Mouse (Mus musculus): ENCODE data around the gene Add3. TPM values are rescaled to one million over a fixed set of nuclear protein-coding genes. Genes with fewer than 3 reads are reported as not detected.

The Add3 gene
- polyA plus RNA-seq, 1 experiment from 2014 or later, result 84.8 TPM

DNA sequence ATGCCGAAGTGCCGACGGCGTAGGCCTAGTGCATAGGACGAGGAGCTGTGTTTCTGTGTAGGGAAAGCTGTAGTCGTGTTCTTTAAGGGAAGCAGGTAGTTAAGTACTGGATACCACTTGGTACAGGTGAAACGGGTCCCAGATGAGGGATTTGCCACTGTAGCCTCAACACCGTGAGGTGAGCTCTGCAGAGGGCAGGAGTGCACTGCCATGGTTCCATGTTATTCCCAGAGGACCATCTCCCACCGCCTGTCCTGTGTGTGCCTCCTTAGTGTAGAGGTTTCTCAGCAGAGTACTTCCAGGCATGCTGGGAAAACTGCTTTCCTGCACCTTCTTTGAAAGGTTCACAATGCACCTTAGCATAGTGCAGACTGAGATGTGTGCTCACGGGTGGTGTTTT, 26.1 kb downstream of the Add3 start:
- Histone ChIP-seq H3K4me3 (ENCODE audit: low read depth, low read length) (no peak overlapping the region), H3K4me1 (ENCODE audit: control insufficient read depth, insufficient read depth, low read length) (no peaks in the 10 kb centered on the region), H3K4me2 (ENCODE audit: low read depth, low read length) (no peak overlapping the region), H3K27me3 (ENCODE audit: control insufficient read depth, insufficient read depth, low read length) (no peaks in the 10 kb centered on the region), H3K27ac (replicated peaks; ENCODE audit: low read depth, low read length) (no peak overlapping the region), H3K9me3 (replicated peaks; ENCODE audit: control insufficient read depth, low read length) (no peaks in the 10 kb centered on the region), H3K36me3 (replicated peaks; ENCODE audit: control insufficient read depth, insufficient read depth, low read depth, low read length) (no peaks in the 10 kb centered on the region), H3K9ac (replicated peaks; ENCODE audit: low read length) (no peak overlapping the region)
- 87% methylated on average over 10 of the region's 10 CpGs for WGBS
- DNase-seq (ENCODE audit: low spot score), result no peak
- ATAC-seq (replicated peaks; ENCODE audit: insufficient number of reproducible peaks, low FRiP score, low TSS enrichment, low read depth), result no peak

DNA sequence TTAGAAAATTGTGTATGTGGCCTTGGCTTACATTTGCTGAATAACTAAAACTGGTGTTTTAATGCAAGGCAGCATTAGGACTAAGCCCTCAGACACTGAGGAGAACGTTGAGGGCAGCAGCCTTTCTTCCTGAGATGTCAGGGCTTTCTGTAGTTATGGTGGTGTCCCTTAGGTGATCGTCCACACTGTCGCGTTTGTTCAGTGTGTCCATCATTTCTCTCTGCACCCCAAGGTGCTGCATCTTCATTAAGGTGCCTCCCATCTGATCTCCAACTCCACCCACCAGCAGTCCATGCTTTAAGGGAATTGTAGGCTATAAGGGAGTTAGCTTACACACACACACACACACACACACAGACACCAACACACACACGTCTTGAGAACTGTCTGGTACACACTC, 28.3 kb downstream of the Add3 start:
- Histone ChIP-seq H3K4me2 (ENCODE audit: low read depth, low read length) (no peak overlapping the region), H3K9ac (replicated peaks; ENCODE audit: low read length) (no peak overlapping the region), H3K4me1 (ENCODE audit: control insufficient read depth, insufficient read depth, low read length) (no peaks in the 10 kb centered on the region), H3K4me3 (ENCODE audit: low read depth, low read length) (no peak overlapping the region), H3K27ac (replicated peaks; ENCODE audit: low read depth, low read length) (no peak overlapping the region), H3K9me3 (replicated peaks; ENCODE audit: control insufficient read depth, low read length) (no peaks in the 10 kb centered on the region), H3K36me3 (replicated peaks; ENCODE audit: control insufficient read depth, insufficient read depth, low read depth, low read length) (no peaks in the 10 kb centered on the region), H3K27me3 (ENCODE audit: control insufficient read depth, insufficient read depth, low read length) (no peaks in the 10 kb centered on the region)
- ATAC-seq (replicated peaks; ENCODE audit: insufficient number of reproducible peaks, low FRiP score, low TSS enrichment, low read depth), result no peak
- 77% methylated on average over 5 of the region's 5 CpGs for WGBS
- DNase-seq (ENCODE audit: low spot score), result no peak

DNA sequence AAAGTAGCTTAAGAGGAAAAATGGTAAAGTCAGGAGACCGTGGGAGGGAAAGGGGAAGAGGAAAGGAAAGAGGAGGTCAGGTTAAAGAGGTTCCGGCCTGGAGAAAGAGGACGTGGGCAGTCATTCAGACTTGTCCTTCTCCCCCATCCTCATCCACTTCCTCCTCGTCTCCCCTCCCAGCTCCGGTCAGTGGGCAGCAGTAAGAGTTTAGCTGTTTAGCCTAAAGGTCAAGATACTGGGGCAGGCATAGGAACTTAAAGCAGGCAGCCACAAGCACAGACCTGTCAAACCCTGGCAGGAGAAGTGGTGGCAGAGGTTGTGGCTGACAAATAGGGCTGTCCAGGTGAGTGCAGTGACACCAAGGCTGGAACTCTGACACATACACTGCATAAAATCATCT, 30.4 kb downstream of the Add3 start:
- no peak for ATAC-seq (replicated peaks; ENCODE audit: insufficient number of reproducible peaks, low FRiP score, low TSS enrichment, low read depth)
- Histone ChIP-seq H3K27ac (replicated peaks; ENCODE audit: low read depth, low read length) (no peak overlapping the region), H3K9me3 (replicated peaks; ENCODE audit: control insufficient read depth, low read length) (no peaks in the 10 kb centered on the region), H3K27me3 (ENCODE audit: control insufficient read depth, insufficient read depth, low read length) (no peaks in the 10 kb centered on the region), H3K4me1 (ENCODE audit: control insufficient read depth, insufficient read depth, low read length) (no peaks in the 10 kb centered on the region), H3K9ac (replicated peaks; ENCODE audit: low read length) (no peak overlapping the region), H3K4me2 (ENCODE audit: low read depth, low read length) (no peak overlapping the region), H3K4me3 (ENCODE audit: low read depth, low read length) (no peak overlapping the region), H3K36me3 (replicated peaks; ENCODE audit: control insufficient read depth, insufficient read depth, low read depth, low read length) (no peaks in the 10 kb centered on the region)
- DNase-seq (ENCODE audit: low spot score), result no peak
- WGBS, result 57% methylated on average over 5 of the region's 5 CpGs

DNA sequence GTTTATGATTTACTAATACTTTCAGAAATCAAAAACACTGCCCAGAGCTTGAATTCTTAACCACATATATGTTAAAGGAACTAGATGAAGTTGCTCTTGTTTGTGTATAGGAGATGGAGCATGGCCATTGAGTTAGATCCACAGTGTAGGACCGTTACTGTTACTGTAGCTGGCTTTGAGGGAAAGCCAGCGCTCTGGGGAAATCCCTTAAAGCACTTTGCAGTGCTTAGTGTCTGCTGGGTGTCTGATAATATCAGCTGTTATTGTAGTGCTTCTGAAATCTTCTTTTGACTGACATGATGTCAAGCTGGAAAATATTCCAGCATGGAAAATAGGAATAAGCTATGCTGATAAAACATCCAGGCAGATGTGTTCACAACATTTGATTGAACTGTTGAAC, 33.8 kb downstream of the Add3 start:
- Histone ChIP-seq H3K9me3 (replicated peaks; ENCODE audit: control insufficient read depth, low read length) (no peaks in the 10 kb centered on the region), H3K4me3 (ENCODE audit: low read depth, low read length) (no peak overlapping the region), H3K27me3 (ENCODE audit: control insufficient read depth, insufficient read depth, low read length) (no peaks in the 10 kb centered on the region), H3K9ac (replicated peaks; ENCODE audit: low read length) (no peak overlapping the region), H3K4me1 (ENCODE audit: control insufficient read depth, insufficient read depth, low read length) (no peaks in the 10 kb centered on the region), H3K36me3 (replicated peaks; ENCODE audit: control insufficient read depth, insufficient read depth, low read depth, low read length) (no peaks in the 10 kb centered on the region), H3K27ac (replicated peaks; ENCODE audit: low read depth, low read length) (no peak overlapping the region), H3K4me2 (ENCODE audit: low read depth, low read length) (no peak overlapping the region)
- WGBS, result 85% methylated on average over 2 of the region's 2 CpGs
- no peak for DNase-seq (ENCODE audit: low spot score)
- ATAC-seq (replicated peaks; ENCODE audit: insufficient number of reproducible peaks, low FRiP score, low TSS enrichment, low read depth), result no peak

DNA sequence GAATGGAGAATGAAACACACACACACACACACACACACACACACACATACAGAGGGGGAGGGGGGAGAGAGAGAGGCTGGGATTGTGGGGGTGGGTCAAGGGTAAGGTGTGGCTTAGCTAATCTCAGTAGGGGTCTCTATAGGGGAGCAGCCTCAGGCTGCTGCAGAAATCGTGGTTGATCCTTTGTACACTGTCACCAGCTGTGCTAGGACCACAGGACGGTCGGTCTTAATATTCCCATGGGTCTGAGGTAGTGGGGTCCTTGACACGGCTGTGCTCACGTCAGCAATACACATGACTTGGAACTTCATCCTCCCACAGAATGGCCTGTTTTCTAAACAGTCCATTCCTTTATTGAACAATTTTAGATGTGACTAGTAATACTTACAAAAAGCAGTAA, 35.3 kb downstream of the Add3 start:
- H3K9ac ChIP-seq (replicated peaks; ENCODE audit: low read length), result no peak overlapping the region
- no peaks in the 10 kb centered on the region for H3K27me3 ChIP-seq (ENCODE audit: control insufficient read depth, insufficient read depth, low read length)
- 68% methylated on average over 5 of the region's 5 CpGs for WGBS

DNA sequence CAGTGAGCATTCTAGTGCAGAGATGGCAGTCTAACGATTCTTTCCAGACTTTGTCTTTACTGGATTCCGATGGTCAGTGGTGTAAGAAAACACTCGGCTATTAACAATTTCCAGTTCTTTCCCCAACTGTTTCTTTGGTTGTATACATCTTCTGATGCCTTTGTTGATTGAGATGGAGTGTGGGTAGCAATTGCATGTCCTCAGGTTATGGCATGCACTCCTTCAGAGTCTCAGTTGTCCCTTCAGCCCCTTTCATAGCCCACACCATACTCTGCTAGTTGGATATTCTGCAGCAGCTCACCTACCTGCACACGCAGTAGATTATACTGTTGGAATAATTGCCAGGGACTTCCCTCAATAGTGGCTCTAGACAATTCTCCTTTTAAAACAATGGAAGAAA, 36.3 kb downstream of the Add3 start:
- Histone ChIP-seq H3K27me3 (ENCODE audit: control insufficient read depth, insufficient read depth, low read length) (no peaks in the 10 kb centered on the region), H3K9me3 (replicated peaks; ENCODE audit: control insufficient read depth, low read length) (no peaks in the 10 kb centered on the region), H3K4me2 (ENCODE audit: low read depth, low read length) (no peak overlapping the region), H3K27ac (replicated peaks; ENCODE audit: low read depth, low read length) (no peak overlapping the region), H3K4me3 (ENCODE audit: low read depth, low read length) (no peak overlapping the region), H3K4me1 (ENCODE audit: control insufficient read depth, insufficient read depth, low read length) (no peaks in the 10 kb centered on the region), H3K9ac (replicated peaks; ENCODE audit: low read length) (no peak overlapping the region), H3K36me3 (replicated peaks; ENCODE audit: control insufficient read depth, insufficient read depth, low read depth, low read length) (no peaks in the 10 kb centered on the region)
- 87% methylated on average over 4 of the region's 4 CpGs for WGBS
- no peak for DNase-seq (ENCODE audit: low spot score)
- no peak for ATAC-seq (replicated peaks; ENCODE audit: insufficient number of reproducible peaks, low FRiP score, low TSS enrichment, low read depth)

More for the DNA sequence above, 35.3 kb downstream of the Add3 start:
- no peak overlapping the region for H3K4me3 ChIP-seq (ENCODE audit: low read depth, low read length)
- H3K9me3 ChIP-seq (replicated peaks; ENCODE audit: control insufficient read depth, low read length), result no peaks in the 10 kb centered on the region
- no peak overlapping the region for H3K27ac ChIP-seq (replicated peaks; ENCODE audit: low read depth, low read length)
- no peaks in the 10 kb centered on the region for H3K36me3 ChIP-seq (replicated peaks; ENCODE audit: control insufficient read depth, insufficient read depth, low read depth, low read length)
- DNase-seq (ENCODE audit: low spot score) (no peak), ATAC-seq (replicated peaks; ENCODE audit: insufficient number of reproducible peaks, low FRiP score, low TSS enrichment, low read depth) (no peak)
- no peak overlapping the region for H3K4me2 ChIP-seq (ENCODE audit: low read depth, low read length)
- no peaks in the 10 kb centered on the region for H3K4me1 ChIP-seq (ENCODE audit: control insufficient read depth, insufficient read depth, low read length)

DNA sequence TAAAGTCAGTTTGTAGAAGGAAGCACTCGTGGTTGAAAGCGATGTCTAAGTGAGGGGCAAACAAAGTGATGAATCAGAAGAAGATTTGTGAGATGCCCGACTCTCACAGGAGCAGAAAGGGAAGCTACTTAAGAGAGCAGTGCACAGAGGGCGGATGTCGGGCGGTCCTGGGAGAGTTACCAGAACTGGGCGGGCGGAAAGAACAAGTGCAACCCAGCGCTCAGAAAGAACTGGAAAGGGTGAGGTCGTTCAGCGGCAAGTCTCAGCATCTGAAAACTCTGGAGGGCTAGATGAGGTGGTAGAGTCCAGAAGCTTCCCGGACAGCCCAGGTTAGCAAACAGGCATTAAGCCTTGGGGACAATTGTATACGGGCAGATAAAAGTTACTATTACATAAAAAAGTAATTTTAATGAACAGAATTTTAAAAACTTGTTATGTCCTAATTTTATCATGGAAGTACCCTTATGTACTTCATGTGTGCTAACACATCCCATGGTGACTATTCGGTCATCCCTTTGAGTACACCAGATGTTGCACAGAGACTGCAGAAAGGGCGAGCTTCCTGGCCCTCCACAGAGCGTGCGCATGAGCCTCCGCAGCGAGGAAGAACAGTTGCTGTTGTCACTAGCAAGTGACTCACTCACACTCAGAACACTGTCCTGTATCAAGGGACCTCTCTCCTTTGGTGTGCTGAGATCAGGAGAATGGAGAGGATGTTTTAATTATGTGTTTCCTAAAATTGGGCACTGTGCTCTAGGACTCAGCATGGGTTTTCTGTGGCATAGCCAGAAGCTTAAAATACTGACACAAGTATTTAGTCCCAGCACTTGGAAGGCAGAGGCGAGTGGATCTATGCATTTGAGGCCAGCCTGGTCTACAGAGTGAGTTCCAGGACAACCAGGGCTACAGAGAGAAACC, 38.6 kb downstream of the Add3 start:
- Histone ChIP-seq H3K4me2 (ENCODE audit: low read depth, low read length) (no peak overlapping the region), H3K9me3 (replicated peaks; ENCODE audit: control insufficient read depth, low read length) (no peaks in the 10 kb centered on the region), H3K27me3 (ENCODE audit: control insufficient read depth, insufficient read depth, low read length) (no peaks in the 10 kb centered on the region), H3K4me1 (ENCODE audit: control insufficient read depth, insufficient read depth, low read length) (no peaks in the 10 kb centered on the region), H3K4me3 (ENCODE audit: low read depth, low read length) (no peak overlapping the region), H3K36me3 (replicated peaks; ENCODE audit: control insufficient read depth, insufficient read depth, low read depth, low read length) (no peaks in the 10 kb centered on the region), H3K27ac (replicated peaks; ENCODE audit: low read depth, low read length) (no peak overlapping the region), H3K9ac (replicated peaks; ENCODE audit: low read length) (no peak overlapping the region)
- WGBS, result 95% methylated on average over 20 of the region's 20 CpGs
- DNase-seq (ENCODE audit: low spot score) (no peak), ATAC-seq (replicated peaks; ENCODE audit: insufficient number of reproducible peaks, low FRiP score, low TSS enrichment, low read depth) (no peak)

DNA sequence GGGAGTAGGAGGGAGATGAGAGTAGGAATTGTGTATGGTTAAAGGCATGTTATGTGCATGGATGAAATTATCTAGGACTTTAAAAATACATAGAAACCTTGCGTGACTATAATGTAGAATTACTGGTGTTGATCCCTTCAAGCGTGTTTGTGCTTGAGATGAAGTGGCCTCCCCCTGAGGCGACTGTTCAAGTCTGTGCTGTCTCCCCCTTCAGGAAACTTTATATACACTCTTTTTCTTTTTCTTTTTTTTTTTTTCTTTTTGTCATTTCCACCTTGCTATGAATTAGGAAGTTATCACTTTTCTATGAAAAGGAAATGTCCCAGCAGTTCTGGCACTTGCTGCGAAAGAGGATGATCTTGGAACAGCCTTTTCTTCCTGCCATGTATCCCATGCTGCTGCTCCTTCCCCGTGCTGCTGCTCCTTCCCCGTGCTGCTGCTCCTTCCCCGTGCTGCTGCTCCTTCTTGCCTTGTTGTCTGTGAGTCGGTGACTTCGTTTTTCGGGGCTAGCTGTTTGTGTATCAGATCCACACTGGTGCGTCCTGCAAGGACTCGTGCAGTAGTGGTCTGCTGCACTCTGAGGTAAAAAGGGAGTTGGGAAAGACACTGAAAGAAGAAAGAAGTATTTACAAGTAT, 40.0 kb downstream of the Add3 start:
- no peak overlapping the region for H3K4me2 ChIP-seq (ENCODE audit: low read depth, low read length)
- no peak overlapping the region for H3K9ac ChIP-seq (replicated peaks; ENCODE audit: low read length)
- H3K36me3 ChIP-seq (replicated peaks; ENCODE audit: control insufficient read depth, insufficient read depth, low read depth, low read length), result no peaks in the 10 kb centered on the region
- no peak for DNase-seq (ENCODE audit: low spot score)
- H3K4me1 ChIP-seq (ENCODE audit: control insufficient read depth, insufficient read depth, low read length), result no peaks in the 10 kb centered on the region
- WGBS, result 84% methylated on average over 12 of the region's 12 CpGs
- H3K9me3 ChIP-seq (replicated peaks; ENCODE audit: control insufficient read depth, low read length), result no peaks in the 10 kb centered on the region
- no peak overlapping the region for H3K4me3 ChIP-seq (ENCODE audit: low read depth, low read length)
- no peaks in the 10 kb centered on the region for H3K27me3 ChIP-seq (ENCODE audit: control insufficient read depth, insufficient read depth, low read length)
- ATAC-seq (replicated peaks; ENCODE audit: insufficient number of reproducible peaks, low FRiP score, low TSS enrichment, low read depth), result no peak
- H3K27ac ChIP-seq (replicated peaks; ENCODE audit: low read depth, low read length), result no peak overlapping the region

Data from embryonic facial prominence, embryonic 11.5 days (tissue).